Mouse (Mus musculus) kidney, adult 2 months (tissue): ENCODE measurements at regions not wholly inside any gene's neighbourhood (a gene's known extent, or its start where the extent isn't known, plus 50 kb on each side); places are given as distances from the start of the nearest gene placed in this dataset.

Experiments
- CTCF ChIP-seq: fragments of 200-500 bp; conservative IDR thresholded peaks from 2 replicates; pipeline ENCODE4 v1.5.1; 2011; ENCODE audit warnings: low read depth, mild to moderate bottlenecking, control low read depth, low read length, moderate library complexity, mixed read lengths; ENCODE audit not compliant: insufficient read depth, insufficient read length
- POLR2A ChIP-seq: fragments of 200-500 bp; IDR thresholded peaks from one replicate; pipeline ENCODE4 v1.6.1; 2011; ENCODE audit warnings: low read depth, low read length, control low read depth

DNA sequence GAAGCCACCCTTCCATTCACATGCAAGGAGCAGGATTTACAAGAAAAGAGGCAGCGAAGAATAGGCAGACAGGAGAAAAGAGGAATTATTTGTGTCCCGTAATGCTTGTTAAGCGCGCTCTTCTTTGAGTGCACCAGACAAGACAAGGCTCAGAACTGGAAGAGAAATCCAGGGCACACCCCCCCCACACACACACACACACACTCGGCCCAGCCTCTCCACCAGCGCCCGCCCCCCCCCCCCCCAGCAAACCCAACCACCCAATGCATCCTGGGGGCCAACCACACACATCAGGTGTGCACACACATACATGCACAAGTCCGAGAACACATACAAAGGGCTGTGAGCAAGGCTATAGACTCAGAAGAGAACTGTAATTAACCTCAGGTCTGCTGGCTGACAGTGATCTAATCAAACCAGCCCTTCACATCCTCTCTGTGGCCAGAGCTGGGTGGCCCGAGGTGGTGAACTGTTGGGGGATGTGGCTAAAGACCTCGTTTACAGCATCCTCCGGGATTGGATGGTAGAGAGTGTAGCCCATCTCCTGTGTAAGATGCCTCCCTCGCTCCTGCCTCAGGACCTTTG lies 108.7 kb upstream of the Lhx5 start:
- TF ChIP-seq CTCF (no peak), POLR2A (no peak)
